Mouse (Mus musculus): ENCODE measurements around the gene Gm10840. TPM values are rescaled to one million over a fixed set of nuclear protein-coding genes. Genes with fewer than 3 reads are reported as not detected.
"Not testable (repeated sequence)": the region's sequence is repeated elsewhere in the genome, so short reads cannot be mapped to it uniquely, and the experiment has no call there.

Gene Gm10840
- polyA plus RNA-seq, 1 experiment from 2014 or later, result not detected

DNA sequence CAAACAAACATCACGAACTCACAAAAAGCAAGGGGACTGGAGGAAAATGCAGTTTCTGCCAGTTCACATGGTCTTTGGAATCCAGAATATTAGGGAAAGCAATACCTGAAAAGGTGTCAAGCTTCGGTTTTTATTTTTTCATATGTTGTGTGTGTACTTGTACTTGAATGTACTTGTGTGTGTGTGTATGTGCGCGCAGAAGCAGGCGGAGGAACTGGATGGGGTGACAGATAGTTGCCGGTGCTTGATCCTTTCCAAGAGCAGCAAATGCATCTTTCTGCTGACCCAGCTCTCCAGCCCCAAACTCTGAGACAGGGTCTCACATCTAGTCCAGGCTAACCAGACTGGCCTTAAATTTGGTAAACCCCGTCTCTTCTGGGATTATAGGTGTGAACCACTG is 34.2 kb downstream of the Gm10840 start:
- POLR2A ChIA-PET, result interaction anchor here (1.0 to 1.9 kb wide), 2 partner anchors 13 to 46 kb away, joined by 5 to 6 read pairs; no protein-coding TSS in a partner anchor
- in situ Hi-C loops (cut with MboI; ENCODE audit: low pct_unique_long_range_greater_than_20kb), result no loop called here
- CTCF ChIA-PET, result interaction anchor here (1.3 kb wide), 1 partner anchor 13 kb away, joined by 5 read pairs; no protein-coding TSS in a partner anchor
- no peaks in the 10 kb centered on the region for H3K27me3 ChIP-seq
- DNase-seq (ENCODE audit: low read depth, low spot score) (no peak), ATAC-seq (no peak)
- no peak for TF ChIP-seq CTCF (IDR thresholded peaks at IDR 0.05)

DNA sequence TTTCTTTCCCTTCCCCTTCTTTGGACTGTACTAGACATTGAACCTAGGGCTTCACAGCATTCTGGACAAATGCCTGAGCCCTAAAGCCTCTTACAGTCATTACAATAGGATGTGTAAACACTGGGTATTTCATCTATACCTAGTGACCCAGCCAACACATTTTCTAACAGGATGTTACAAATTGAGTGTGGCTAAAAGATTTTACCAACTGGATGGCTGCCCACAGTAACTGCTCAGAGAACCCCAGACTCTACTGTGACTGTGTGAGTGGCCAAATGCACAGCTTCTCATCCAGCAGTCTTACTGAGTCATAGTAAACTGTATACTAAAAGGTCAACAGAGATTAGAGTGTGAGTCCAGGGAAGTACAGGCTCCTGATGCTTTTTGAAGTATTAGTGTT is 34.7 kb downstream of the Gm10840 start:
- no peaks in the 10 kb centered on the region for H3K27me3 ChIP-seq
- DNase-seq (ENCODE audit: low read depth, low spot score) (no peak), ATAC-seq (no peak)
- POLR2A ChIA-PET, result interaction anchor here (1.0 kb wide), 1 partner anchor 13 kb away, joined by 5 read pairs; no protein-coding TSS in a partner anchor
- in situ Hi-C loops (cut with MboI; ENCODE audit: low pct_unique_long_range_greater_than_20kb), result no loop called here
- TF ChIP-seq CTCF (IDR thresholded peaks at IDR 0.05), result no peak
- CTCF ChIA-PET, result interaction anchor here (1.2 kb wide), 1 partner anchor 12 kb away, joined by 6 read pairs; no protein-coding TSS in a partner anchor

DNA sequence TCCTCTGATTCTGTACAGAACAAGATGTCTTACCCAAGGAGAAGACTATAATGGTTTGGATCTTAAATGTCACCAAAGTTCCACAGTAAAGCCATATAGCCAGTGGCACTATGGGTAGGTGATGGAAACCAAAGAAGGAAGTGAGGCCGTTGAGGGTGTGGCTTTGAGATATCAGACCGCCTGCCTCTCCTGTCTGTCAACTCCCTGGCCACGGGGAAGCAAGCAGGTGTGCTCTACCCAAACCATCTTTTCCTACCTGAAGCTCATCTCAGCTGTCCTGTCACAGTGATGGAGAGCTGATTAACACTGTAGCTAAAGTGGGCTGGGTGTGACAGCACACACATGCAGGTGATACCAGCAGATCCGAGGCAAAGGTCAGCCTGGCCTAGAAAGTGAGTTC is 37.6 kb downstream of the Gm10840 start:
- in situ Hi-C loops (cut with MboI; ENCODE audit: low pct_unique_long_range_greater_than_20kb), result no loop called here
- POLR2A ChIA-PET, result no interaction called here
- H3K27me3 ChIP-seq, result no peaks in the 10 kb centered on the region

DNA sequence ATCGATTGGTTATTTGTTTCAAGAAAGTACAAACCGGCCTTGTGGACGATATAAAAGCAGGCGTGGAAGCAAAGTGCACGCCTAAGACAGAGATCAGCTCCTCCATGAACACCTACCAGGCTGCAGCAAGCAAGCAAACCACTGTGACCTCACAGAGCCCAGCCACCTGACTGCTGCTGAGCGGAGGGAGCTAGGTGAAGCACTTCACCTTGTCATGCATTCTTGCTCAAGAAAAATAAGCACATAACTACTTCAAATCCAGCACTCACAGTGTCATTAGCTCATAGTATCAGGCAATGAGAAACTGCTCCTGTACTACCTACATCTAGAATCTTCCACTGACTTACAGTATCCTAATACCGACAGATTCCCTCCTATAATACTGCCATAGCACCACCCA is 39.3 kb downstream of the Gm10840 start:
- H3K27me3 ChIP-seq; ATAC-seq; in situ Hi-C loops (cut with MboI; ENCODE audit: low pct_unique_long_range_greater_than_20kb); POLR2A ChIA-PET; DNase-seq (ENCODE audit: low read depth, low spot score); CTCF ChIA-PET: not testable (repeated sequence)

More for the DNA sequence above, 37.6 kb downstream of the Gm10840 start:
- CTCF ChIA-PET, result no interaction called here
- no peak for DNase-seq (ENCODE audit: low read depth, low spot score)
- TF ChIP-seq CTCF (IDR thresholded peaks at IDR 0.05), result no peak
- no peak for ATAC-seq

DNA sequence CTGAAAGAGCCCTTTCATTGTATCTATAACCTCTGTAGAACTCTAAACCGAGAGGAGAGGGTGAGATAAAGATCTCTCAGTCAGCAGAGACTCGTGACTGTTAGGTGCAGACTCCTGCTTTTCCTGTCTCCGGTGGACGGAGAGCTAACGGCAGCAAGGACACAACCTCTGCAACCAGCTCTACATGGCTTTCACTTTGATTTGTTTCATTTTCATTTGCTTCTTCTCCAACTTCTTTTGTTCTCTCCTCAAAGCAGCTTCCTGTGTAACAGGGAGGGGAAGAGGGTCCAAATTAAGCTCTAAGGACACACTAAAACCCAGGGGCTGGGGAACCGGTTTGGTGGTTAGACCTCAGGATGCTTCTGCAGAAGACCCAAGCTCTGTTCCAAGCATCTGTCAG is 40.1 kb downstream of the Gm10840 start:
- CTCF ChIA-PET, result no interaction called here

DNA sequence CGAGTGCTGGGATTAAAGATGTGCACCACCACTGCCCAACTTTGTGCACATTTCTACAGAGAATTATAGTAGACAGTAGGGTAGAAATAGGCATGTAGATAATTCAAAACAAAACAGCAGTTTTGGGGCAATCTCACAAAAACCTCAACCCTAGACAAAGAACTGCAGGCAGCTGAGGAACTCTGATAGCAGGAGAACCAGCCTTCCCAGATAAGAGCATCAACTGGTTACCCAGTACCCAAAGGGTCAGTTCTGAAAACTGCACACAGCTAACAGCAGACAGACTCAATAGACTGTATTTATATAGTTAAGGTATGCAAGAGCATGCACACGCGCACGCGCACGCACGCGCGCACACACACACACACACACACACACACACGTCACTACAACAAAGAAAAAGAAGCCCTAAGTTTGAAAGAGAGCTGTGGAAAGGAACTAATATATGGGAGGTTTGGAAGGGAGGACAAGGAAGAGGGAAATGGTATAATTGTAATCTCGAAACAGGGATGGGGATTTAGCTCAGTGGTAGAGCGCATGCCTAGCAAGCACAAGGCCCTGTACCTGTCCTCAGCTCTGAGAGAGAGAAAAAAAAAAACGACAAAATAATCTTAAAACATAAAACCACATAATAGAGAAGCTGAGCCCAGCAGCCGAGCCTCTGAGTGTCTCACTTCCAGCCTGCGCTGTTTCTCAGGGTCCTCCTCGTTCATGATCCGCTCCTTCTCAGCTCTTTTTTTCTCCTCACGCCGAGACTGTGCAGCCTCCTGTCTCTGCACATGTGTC is 40.9 kb downstream of the Gm10840 start:
- CTCF ChIA-PET, result no interaction called here
- POLR2A ChIA-PET, result interaction anchor here (0.6 to 0.8 kb wide), 2 partner anchors 10 to 109 kb away, joined by 3 to 4 read pairs; no protein-coding TSS in a partner anchor
- ATAC-seq (no peak), DNase-seq (ENCODE audit: low read depth, low spot score) (no peak)
- H3K27me3 ChIP-seq, result no peaks in the 10 kb centered on the region
- in situ Hi-C loops (cut with MboI; ENCODE audit: low pct_unique_long_range_greater_than_20kb), result no loop called here
- no peak for TF ChIP-seq CTCF (IDR thresholded peaks at IDR 0.05)

More for the DNA sequence above, 40.1 kb downstream of the Gm10840 start:
- in situ Hi-C loops (cut with MboI; ENCODE audit: low pct_unique_long_range_greater_than_20kb), result no loop called here
- no peak for TF ChIP-seq CTCF (IDR thresholded peaks at IDR 0.05)
- POLR2A ChIA-PET, result no interaction called here
- DNase-seq (ENCODE audit: low read depth, low spot score), result no peak
- H3K27me3 ChIP-seq, result no peaks in the 10 kb centered on the region
- ATAC-seq, result no peak

DNA sequence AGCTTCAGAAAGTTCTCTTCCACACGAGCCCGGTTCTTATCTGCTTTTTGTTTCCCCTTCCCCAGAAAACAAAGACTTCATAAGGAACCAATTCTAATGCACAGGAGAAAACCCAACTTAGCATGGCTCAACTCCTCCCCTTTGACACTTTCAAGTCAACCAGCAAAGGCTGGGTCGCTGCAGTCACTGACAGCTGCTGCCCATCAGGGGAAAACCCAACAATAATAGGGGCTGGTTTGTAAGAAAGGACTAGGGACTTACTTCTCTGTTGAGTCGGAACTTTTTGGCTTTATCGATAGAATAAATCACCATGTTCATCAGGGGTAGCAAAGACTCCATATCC is 41.4 kb downstream of the Gm10840 start, which contains the start of gene Strada:
Gene Strada (minus strand): TSS at position 46 of the 343 bp plus-strand sequence.
- CTCF ChIA-PET, result interaction anchor here (0.7 kb wide), 1 partner anchor 9 kb away, joined by 3 read pairs; no protein-coding TSS in a partner anchor
- in situ Hi-C loops (cut with MboI; ENCODE audit: low pct_unique_long_range_greater_than_20kb), result no loop called here
- POLR2A ChIA-PET, result no interaction called here
- no peaks in the 10 kb centered on the region for H3K27me3 ChIP-seq
- ATAC-seq (no peak), DNase-seq (ENCODE audit: low read depth, low spot score) (no peak)
- no peak for TF ChIP-seq CTCF (IDR thresholded peaks at IDR 0.05)

Other genes with a start within 250 kb of the Gm10840 start
- gene Cyb561, start 207.5 kb upstream of the Gm10840 start, polyA plus RNA-seq (2021), result 31.6 TPM
- 0.33 TPM for gene Ace, start 192.9 kb upstream of the Gm10840 start, polyA plus RNA-seq (2021)
- gene Ace3, start 166.2 kb upstream of the Gm10840 start, polyA plus RNA-seq (2021), result not detected
- not detected for gene Kcnh6, start 152.7 kb upstream of the Gm10840 start, polyA plus RNA-seq (2021)
- gene Dcaf7, start 124.0 kb upstream of the Gm10840 start, polyA plus RNA-seq (2021), result 52.8 TPM
- gene Taco1, start 94.8 kb upstream of the Gm10840 start, polyA plus RNA-seq (2021), result 16.3 TPM
- gene Map3k3, start 76.2 kb upstream of the Gm10840 start, polyA plus RNA-seq (2021), result 43.9 TPM
- 80.1 TPM for gene Limd2, start within 50 bp of the Gm10840 start, polyA plus RNA-seq (2021)
- 23.3 TPM for gene Strada, start 41.3 kb downstream of the Gm10840 start, polyA plus RNA-seq (2021)
- 136 TPM for gene Ccdc47, start 55.5 kb downstream of the Gm10840 start, polyA plus RNA-seq (2021)
- gene Ddx42, start 56.1 kb downstream of the Gm10840 start, polyA plus RNA-seq (2021), result 62.9 TPM
- 68.3 TPM for gene Ftsj3, start 95.2 kb downstream of the Gm10840 start, polyA plus RNA-seq (2021)
- gene Psmc5, start 95.3 kb downstream of the Gm10840 start, polyA plus RNA-seq (2021), result 181 TPM
- gene Smarcd2, start 112.1 kb downstream of the Gm10840 start, polyA plus RNA-seq (2021), result 56.4 TPM
- 0.37 TPM for gene Tcam1, start 115.8 kb downstream of the Gm10840 start, polyA plus RNA-seq (2021)
- not detected for gene Gh, start 141.0 kb downstream of the Gm10840 start, polyA plus RNA-seq (2021)
- gene Cd79b, start 153.9 kb downstream of the Gm10840 start, polyA plus RNA-seq (2021), result 0.06 TPM
- 0.08 TPM for gene Scn4a, start 192.4 kb downstream of the Gm10840 start, polyA plus RNA-seq (2021)
- gene Prr29, start 204.6 kb downstream of the Gm10840 start, polyA plus RNA-seq (2021), result not detected
- gene Icam2, start 227.2 kb downstream of the Gm10840 start, polyA plus RNA-seq (2021), result not detected

Measured in Patski (cell line).